Mouse (Mus musculus) limb, embryonic 12.5 days (tissue): ENCODE data around the gene Prkcz. TPM values are rescaled to one million over a fixed set of nuclear protein-coding genes. Genes with fewer than 3 reads are reported as not detected.

ENCODE experiments used
- ATAC-seq: fragments of 200-750 bp; cut with Nextera tagmentation; 2 replicates; pipeline ENCODE4 v1.8.0; 2017; ENCODE audit warnings: low read depth, moderate TSS enrichment; ENCODE audit not compliant: insufficient number of reproducible peaks, insufficient read depth, low FRiP score, low TSS enrichment
- H3K27ac ChIP-seq: fragments of 300-500 bp; sonication (generic); 2 replicates; pipeline ENCODE4 v1.5.1; 2016; ENCODE audit warnings: mild to moderate bottlenecking, moderate library complexity
- H3K27me3 ChIP-seq: fragments of 300-500 bp; sonication (generic); 2 replicates; pipeline ENCODE4 v1.6.1; 2016; ENCODE audit warnings: mild to moderate bottlenecking, moderate library complexity
- H3K36me3 ChIP-seq: fragments of 300-500 bp; sonication (generic); 2 replicates; pipeline ENCODE4 v1.6.1; 2016; ENCODE audit warnings: mild to moderate bottlenecking, moderate library complexity
- H3K4me1 ChIP-seq: fragments of 300-500 bp; sonication (generic); replicated peaks from 2 replicates; pipeline ENCODE4 v1.6.1; 2016
- H3K4me2 ChIP-seq: fragments of 300-500 bp; sonication (generic); 2 replicates; pipeline ENCODE4 v1.6.1; 2016; ENCODE audit warnings: mild to moderate bottlenecking, moderate library complexity
- H3K4me3 ChIP-seq: fragments of 300-500 bp; sonication (generic); replicated peaks from 2 replicates; pipeline ENCODE4 v1.5.1; 2016; ENCODE audit warnings: mild to moderate bottlenecking
- H3K9ac ChIP-seq: fragments of 300-500 bp; sonication (generic); replicated peaks from 2 replicates; pipeline ENCODE4 v1.6.1; 2016; ENCODE audit warnings: mild to moderate bottlenecking, moderate library complexity
- H3K9me3 ChIP-seq: fragments of 300-500 bp; sonication (generic); 2 replicates; pipeline ENCODE4 v1.6.1; 2016; ENCODE audit warnings: mild to moderate bottlenecking, moderate library complexity
- WGBS: fragments of 180-500 bp; shearing (Covaris S2); methylation state at CpG from one replicate; pipeline ENCODE4 v1.1.7; 2016; 5-methylcytosine and 5-hydroxymethylcytosine counted together
- polyA plus RNA-seq: library from polyadenylated mRNA; unstranded; fragments of >200 nt; fragmentation: Nextera tagmentation; extraction: Ambion mirVana; gene quantifications from 2 replicates; pipeline ENCODE4 v1.2.1, GENCODE M21; 2016

The Prkcz gene
- polyA plus RNA-seq, 1 experiment from 2014 or later = 7.9 TPM

DNA sequence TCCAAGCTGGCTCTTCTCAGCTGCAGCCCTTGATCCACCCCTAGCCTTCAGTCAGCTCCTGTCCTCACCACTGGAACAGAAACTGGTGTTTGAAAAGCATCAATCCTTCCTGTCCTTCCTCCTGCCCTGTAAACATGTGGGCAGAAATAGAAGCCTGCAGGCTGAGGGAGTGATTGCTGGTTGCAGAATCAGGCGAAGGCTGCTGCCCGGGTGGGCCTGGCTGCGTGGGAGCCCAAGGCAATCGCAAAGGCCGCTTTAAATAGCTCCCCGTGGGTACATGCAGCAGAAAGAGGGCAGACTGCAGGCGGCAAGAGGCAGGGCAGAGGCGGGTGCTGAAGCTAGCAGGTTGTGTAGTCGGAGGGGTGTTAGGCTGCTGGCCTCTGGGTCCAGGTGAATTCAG is 21.6 kb upstream of the Prkcz start:
- ATAC-seq = no peak
- 36% methylated on average over 9 of the region's 9 CpGs for WGBS
- Histone ChIP-seq H3K9ac (no peak overlapping the region), H3K4me1 (no peaks in the 10 kb centered on the region), H3K4me3 (no peak overlapping the region), H3K27me3 (peaks cover 27% of the 10 kb centered on the region), H3K4me2 (no peak overlapping the region), H3K9me3 (no peaks in the 10 kb centered on the region), H3K36me3 (no peaks in the 10 kb centered on the region), H3K27ac (no peak overlapping the region)

- WGBS = 41% methylated on average over 7 of the region's 7 CpGs
- no peak overlapping the region for H3K9ac ChIP-seq
- H3K4me1 ChIP-seq = no peaks in the 10 kb centered on the region
- H3K9me3 ChIP-seq = no peaks in the 10 kb centered on the region
- ATAC-seq = no peak
- H3K4me2 ChIP-seq = no peak overlapping the region
- no peaks in the 10 kb centered on the region for H3K36me3 ChIP-seq
- H3K27me3 ChIP-seq = peaks cover 27% of the 10 kb centered on the region
- no peak overlapping the region for H3K27ac ChIP-seq
- H3K4me3 ChIP-seq = no peak overlapping the region
Measured at GRCm38 (mm10) chr4:155381974-155382373, 20.8 kb upstream of the Prkcz start.

DNA sequence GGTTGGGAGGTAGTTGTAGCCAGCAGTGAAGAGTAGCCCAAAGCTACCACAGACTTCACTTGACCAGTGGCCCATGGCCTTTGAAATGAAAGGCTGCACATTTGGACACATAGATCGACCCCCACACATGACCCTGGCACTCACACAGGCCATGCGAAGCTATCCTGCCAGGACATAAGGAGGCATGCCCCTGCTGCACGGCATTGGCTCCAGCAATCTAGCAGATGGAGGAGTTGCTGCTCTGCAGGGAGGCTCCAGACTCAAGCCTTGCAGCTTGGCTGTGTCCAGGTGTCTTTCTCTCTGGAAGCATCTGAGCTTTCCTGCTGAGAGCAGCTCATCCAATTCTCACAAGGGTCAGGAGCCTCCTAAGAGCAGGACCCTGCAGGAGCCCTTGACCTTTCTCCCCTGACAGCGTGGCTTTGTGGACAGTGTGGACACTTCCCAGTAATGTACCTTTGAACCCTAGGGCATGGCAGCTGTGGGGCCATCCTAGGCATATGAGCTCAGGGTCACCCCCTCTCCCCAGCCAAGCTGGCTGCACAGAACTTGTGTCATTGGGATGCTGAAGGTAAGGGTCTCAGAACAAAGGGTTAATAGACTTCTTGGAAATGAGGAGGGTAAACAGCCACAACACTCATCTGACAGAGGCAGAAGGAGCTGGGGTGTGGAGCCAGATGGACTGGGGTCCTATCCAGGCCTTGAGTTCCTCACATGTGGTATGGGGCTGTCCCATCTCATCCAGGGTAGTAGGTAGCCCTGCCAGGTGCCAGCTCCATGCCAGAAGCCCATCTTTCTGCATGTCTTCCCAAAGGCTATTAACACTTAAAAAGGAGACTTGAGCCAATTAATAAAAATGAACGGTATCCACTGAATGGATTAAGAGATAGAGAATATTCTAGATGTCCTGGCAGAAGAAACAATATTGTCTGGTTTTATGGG is 10.9 kb upstream of the Prkcz start:
- Histone ChIP-seq H3K9ac (no peak overlapping the region), H3K4me3 (no peak overlapping the region), H3K36me3 (no peaks in the 10 kb centered on the region), H3K4me2 (no peak overlapping the region), H3K27ac (no peak overlapping the region), H3K27me3 (peaks cover under 1% of the 10 kb centered on the region; the same call in 1 of the 2 replicates), H3K9me3 (no peaks in the 10 kb centered on the region; the same call in 1 of the 2 replicates), H3K4me1 (no peaks in the 10 kb centered on the region)
- ATAC-seq = no peak
- 78% methylated on average over 5 of the region's 5 CpGs for WGBS

- no peak overlapping the region for H3K9ac ChIP-seq
- no peak overlapping the region for H3K4me3 ChIP-seq
- no peak overlapping the region for H3K27ac ChIP-seq
- peaks cover 10% of the 10 kb centered on the region for H3K27me3 ChIP-seq
- 86% methylated on average over 15 of the region's 15 CpGs for WGBS
- no peak for ATAC-seq
- H3K36me3 ChIP-seq = no peaks in the 10 kb centered on the region
- no peak overlapping the region for H3K4me2 ChIP-seq
- H3K9me3 ChIP-seq = no peaks in the 10 kb centered on the region; the same call in 1 of the 2 replicates
- H3K4me1 ChIP-seq = no peaks in the 10 kb centered on the region
Measured at GRCm38 (mm10) chr4:155370737-155371715, 9.9 kb upstream of the Prkcz start.

DNA sequence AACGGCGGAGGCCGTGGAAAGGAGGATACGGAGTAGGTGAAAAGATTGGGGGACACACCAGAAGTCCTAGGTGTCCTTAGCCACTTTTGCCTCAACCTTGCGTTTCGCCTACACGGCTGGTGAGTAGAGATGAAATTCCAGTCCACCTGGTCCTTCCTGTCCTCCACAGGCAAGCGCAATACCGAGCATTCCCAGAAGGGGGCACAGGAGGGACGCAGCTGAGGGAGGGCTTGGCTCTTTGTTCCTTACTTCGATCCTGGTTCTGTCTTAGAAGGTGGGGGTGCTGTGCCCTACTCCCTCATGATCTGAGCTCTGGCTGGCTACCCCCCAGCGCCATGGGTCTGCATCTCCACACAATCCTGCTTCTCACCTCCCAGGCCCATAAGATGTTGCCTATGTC is 7.5 kb upstream of the Prkcz start:
- no peak overlapping the region for H3K27ac ChIP-seq

GRCm38 (mm10) chr4:155367739-155368138 is 6.6 kb upstream of the Prkcz start:
- Histone ChIP-seq H3K9me3 (no peaks in the 10 kb centered on the region), H3K4me1 (no peaks in the 10 kb centered on the region), H3K27ac (no peak overlapping the region), H3K4me3 (no peak overlapping the region), H3K4me2 (no peak overlapping the region), H3K9ac (no peak overlapping the region), H3K27me3 (peaks cover 43% of the 10 kb centered on the region), H3K36me3 (no peaks in the 10 kb centered on the region)
- 89% methylated on average over 9 of the region's 9 CpGs for WGBS
- ATAC-seq = no peak

More for the DNA sequence above, 7.5 kb upstream of the Prkcz start:
- Histone ChIP-seq H3K9me3 (no peaks in the 10 kb centered on the region), H3K9ac (no peak overlapping the region), H3K27me3 (peaks cover 33% of the 10 kb centered on the region), H3K4me1 (no peaks in the 10 kb centered on the region), H3K4me3 (no peak overlapping the region), H3K4me2 (no peak overlapping the region), H3K36me3 (no peaks in the 10 kb centered on the region)
- no peak for ATAC-seq
- 31% methylated on average over 12 of the region's 12 CpGs for WGBS

GRCm38 (mm10) chr4:155366784-155367183 is 5.6 kb upstream of the Prkcz start:
- Histone ChIP-seq H3K27ac (no peak overlapping the region), H3K4me1 (peaks cover 5% of the 10 kb centered on the region; the same call in 1 of the 2 replicates), H3K9ac (no peak overlapping the region), H3K4me2 (no peak overlapping the region), H3K9me3 (no peaks in the 10 kb centered on the region), H3K4me3 (no peak overlapping the region), H3K36me3 (no peaks in the 10 kb centered on the region), H3K27me3 (peaks cover 52% of the 10 kb centered on the region)
- no peak for ATAC-seq
- 72% methylated on average over 6 of the region's 6 CpGs for WGBS

DNA sequence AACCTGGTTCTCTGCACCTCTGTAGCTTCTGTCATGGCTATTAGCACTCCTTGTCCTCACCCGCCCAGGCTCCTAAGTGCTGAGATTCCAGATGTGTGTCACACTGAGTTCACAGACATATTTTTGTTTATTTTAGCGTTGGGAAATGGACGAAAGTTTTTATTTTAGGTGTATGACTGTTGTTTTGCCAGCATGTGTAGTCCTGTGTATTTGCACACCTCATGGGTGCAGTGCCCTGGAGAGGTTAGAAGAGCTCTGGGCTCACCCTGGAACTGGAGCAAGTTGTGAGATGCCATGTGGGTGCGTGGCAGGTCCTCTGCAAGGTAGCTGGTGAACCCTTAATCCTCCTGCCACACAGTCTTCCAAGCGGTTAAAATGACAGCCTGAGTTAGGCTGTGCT is 1.3 kb upstream of the Prkcz start:
- Histone ChIP-seq H3K27me3 (peaks cover 95% of the 10 kb centered on the region), H3K4me2 (no peak overlapping the region)
- WGBS = 43% methylated on average over 5 of the region's 5 CpGs

GRCm38 (mm10) chr4:155360856-155361255 is 305 bp downstream of the Prkcz start:
- Histone ChIP-seq H3K4me3 (peak overlapping the region; percentile 52), H3K4me1 (peaks cover 11% of the 10 kb centered on the region; the same call in 1 of the 2 replicates), H3K27ac (no peak overlapping the region), H3K27me3 (peaks cover 94% of the 10 kb centered on the region), H3K9ac (no peak overlapping the region), H3K36me3 (no peaks in the 10 kb centered on the region), H3K4me2 (peak overlapping the region; percentile 63), H3K9me3 (no peaks in the 10 kb centered on the region)
- ATAC-seq = 0 out of 2 replicates have a peak, but pooled peaks have one; percentile 12
- WGBS = under 1% methylated on average over 42 of the region's 42 CpGs

More for the DNA sequence above, 1.3 kb upstream of the Prkcz start:
- no peak overlapping the region for H3K4me3 ChIP-seq
- H3K36me3 ChIP-seq = no peaks in the 10 kb centered on the region
- peaks cover 11% of the 10 kb centered on the region; the same call in 1 of the 2 replicates for H3K4me1 ChIP-seq
- no peak overlapping the region for H3K9ac ChIP-seq
- H3K27ac ChIP-seq = no peak overlapping the region
- no peak for ATAC-seq
- no peaks in the 10 kb centered on the region for H3K9me3 ChIP-seq

DNA sequence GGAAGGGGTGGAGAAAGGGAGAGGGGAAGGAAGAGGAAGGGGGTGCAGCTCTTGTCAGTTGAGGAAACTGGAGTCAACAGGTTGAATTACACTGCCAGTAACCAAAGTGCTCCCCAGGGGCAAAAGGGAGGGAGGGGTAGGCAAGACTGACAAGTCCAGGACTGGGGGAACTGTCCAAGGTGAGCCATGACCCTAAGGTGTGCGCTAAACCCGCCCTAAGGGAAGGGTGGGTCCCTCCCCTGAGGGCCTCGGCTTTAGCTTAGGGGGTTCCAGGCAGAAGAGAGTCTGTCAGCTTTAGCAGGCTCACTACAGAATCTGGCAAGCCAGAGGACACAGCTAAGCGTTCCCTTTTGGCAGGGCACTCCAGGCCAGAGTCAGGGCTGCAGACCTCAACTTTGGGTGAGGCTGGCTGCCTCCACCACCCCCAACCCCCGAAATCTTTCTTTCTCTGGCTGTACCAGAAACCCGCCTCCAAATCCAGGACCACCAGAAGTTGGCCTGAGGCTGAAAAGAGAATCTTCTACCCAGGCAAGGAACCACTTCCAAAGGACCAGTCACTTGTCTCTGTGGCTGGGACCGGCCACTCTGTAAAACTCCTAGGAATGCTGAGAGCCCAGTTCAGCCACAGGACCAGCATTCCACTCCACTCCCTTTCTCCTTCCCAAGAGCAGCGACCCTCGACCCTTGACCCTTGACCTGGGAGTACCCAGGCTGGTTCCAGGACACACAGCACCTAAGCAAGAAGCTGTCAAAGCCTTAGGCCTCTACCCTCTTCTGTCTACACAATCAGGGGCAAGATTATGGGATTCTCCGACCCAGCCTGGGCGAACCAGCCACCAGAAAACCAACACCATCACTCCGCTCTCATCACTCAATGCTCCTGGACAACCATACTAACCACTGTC is 1.3 kb downstream of the Prkcz start:
- no peak overlapping the region for H3K4me3 ChIP-seq
- no peaks in the 10 kb centered on the region for H3K9me3 ChIP-seq
- peaks cover 84% of the 10 kb centered on the region for H3K27me3 ChIP-seq
- no peaks in the 10 kb centered on the region for H3K36me3 ChIP-seq
- 36% methylated on average over 12 of the region's 12 CpGs for WGBS
- H3K4me2 ChIP-seq = no peak overlapping the region
- no peak for ATAC-seq
- H3K9ac ChIP-seq = no peak overlapping the region
- H3K27ac ChIP-seq = no peak overlapping the region
- peaks cover 11% of the 10 kb centered on the region; the same call in 1 of the 2 replicates for H3K4me1 ChIP-seq
